Mouse (Mus musculus) left cerebral cortex, adult 2 months (tissue): ENCODE data around the gene Nxt1. TPM values are rescaled to one million over a fixed set of nuclear protein-coding genes. Genes with fewer than 3 reads are reported as not detected.

Experiments used
- DNase-seq, 2 experiments: peaks; one replicate each; pipeline ENCODE4 v3.0.0; 2021 to 2022; ENCODE audit warnings: low spot score in 2 of 2, mixed read lengths in 1 of 2; ENCODE audit errors: extremely low spot score in 1 of 2
- H3K27ac ChIP-seq: fragments of 200-600 bp; 2 replicates; pipeline ENCODE4 v1.8.1; 2022
- H3K4me3 ChIP-seq: fragments of 200-600 bp; 2 replicates; pipeline ENCODE4 v1.8.1; 2022
- CTCF ChIP-seq: fragments of 200-600 bp; IDR thresholded peaks from 2 replicates; pipeline ENCODE4 v1.8.1; 2022; ENCODE audit warnings: antibody characterized with exemption, mild to moderate bottlenecking, moderate library complexity
- intact Hi-C: fragments of 180-260 bp; cut with DNase I; formaldehyde crosslinking; loops from one replicate; pipeline ENCODE4 v1.15.1; 2025
- long read RNA-seq, 2 experiments: library from polyadenylated mRNA; stranded (forward); transcript quantifications; one replicate each; pipeline ENCODE4 v2.0.0; 2021; ENCODE audit warnings: borderline mapping rate in 2 of 2
- total RNA-seq, 2 experiments: library from RNA; stranded (reverse); gene quantifications; 2 replicates each; pipeline ENCODE4 v1.2.3; 2021

Gene Nxt1
- total RNA-seq = 10 to 100 TPM; 11.7 to 12.0 TPM
- long read RNA-seq, experiment 1, partial matches to known transcripts = 6 of 7 reads
- long read RNA-seq, experiment 1, other reads (novel, unspliced or antisense) = 0 of 7 reads
- long read RNA-seq, experiment 2, partial matches to known transcripts = 0 of 7 reads
- long read RNA-seq, experiment 2, other reads (novel, unspliced or antisense) = 4 of 7 reads

DNA sequence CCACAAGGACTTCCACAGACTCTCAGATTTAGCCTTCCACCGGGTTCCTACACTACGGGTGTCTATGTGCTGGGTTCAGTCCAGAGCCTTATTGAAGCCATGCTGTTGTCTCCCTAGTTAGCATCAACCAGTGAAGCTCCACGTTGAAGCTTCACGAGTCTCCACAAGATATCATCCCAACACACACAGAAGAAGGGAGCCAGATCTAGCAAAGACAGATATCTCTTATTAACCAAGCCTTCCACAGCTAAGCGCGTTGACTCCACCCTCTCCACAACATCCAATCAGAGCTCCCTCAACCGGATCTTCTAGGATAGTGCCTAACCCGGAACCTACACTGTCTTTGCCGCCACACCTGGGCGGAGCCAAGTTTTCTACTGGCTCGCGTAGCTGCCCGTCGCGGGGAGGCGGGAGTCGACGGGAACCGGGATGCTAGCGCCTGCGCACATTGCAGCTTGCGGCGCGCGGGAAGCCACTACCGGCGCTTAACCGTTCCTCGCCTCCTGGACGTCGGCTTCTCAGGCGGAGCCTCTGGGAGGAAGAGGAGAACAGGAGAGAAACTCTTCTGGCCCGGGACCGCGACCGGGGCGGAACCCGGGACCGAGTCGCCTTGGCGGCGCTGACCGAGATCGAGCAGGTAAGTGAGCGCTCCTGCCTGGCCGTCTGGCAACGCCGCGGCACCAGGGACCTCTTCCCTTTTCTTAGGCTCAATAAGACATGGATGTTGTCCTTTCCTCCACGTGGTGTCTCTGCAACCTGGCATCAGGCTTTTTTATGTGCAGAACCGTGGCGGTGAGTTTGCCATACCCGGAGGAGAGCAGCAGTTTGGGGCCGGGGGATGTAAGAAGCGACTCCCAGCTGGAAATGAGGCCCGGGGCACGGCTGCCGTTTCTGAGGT, at the start of gene Nxt1:
Gene Nxt1 (plus strand): TSS at position 403 of the 898 bp plus-strand sequence.
- H3K4me3 ChIP-seq = peak within 1 kb of the TSS; percentile 97
- intact Hi-C loops = no loop called here
- peak within 1 kb of the TSS; percentile 88 for H3K27ac ChIP-seq
- peak; percentile 99 for DNase-seq
- TF ChIP-seq CTCF = no peak

DNA sequence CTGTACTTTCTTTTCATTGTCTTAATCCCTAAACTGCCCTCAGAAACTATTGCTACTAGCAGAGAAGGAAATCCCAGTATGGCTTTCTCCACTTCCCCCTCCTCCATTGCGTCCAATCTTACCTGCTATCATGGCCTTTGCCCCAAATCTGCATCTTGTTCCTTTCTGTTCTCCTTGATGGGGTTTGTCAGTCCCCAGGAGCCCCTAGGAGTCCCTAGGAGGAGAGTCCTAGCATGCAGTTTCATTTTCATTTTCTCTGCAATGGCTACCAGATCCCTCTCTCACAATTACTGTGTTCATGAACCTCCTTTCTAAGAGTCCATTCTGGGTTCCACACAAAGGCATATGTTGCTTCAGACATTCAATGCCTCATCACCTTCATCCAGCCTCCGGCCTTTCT, 49.3 kb upstream of the Nxt1 start:
- intact Hi-C loops = no loop called here
- Histone ChIP-seq H3K4me3 (no peak overlapping the region), H3K27ac (no peak overlapping the region)
- no peak for DNase-seq
- no peak for TF ChIP-seq CTCF

DNA sequence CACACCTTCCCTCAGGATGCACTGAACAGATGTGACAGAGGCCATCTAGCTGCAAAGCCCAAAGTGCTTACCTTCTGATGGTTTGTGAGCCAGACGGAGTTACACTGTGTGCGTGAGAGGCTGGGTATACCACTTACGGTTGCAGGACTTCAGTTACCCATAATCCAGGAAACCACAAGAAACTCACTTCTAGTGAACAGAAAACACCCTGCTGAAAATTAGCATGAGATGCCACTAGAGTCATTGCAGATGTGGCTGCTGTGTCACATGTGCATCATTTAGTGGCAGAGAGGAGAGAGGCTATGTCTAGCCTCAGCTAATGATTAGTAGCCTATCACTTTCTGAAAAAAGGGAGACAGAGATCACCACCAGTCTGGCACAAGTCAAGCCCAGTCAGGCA, 47.9 kb upstream of the Nxt1 start:
- no peak for TF ChIP-seq CTCF

GRCm38 (mm10) chr2:148627011-148627471, 45.4 kb upstream of the Nxt1 start:
- DNase-seq = no peak
- peak overlapping the region; percentile 59 for H3K27ac ChIP-seq
- no peak for TF ChIP-seq CTCF
- H3K4me3 ChIP-seq = no peak overlapping the region
- intact Hi-C loops = no loop called here

More for the DNA sequence above, 47.9 kb upstream of the Nxt1 start:
- intact Hi-C loops = no loop called here
- H3K27ac ChIP-seq = no peak overlapping the region
- DNase-seq = no peak
- H3K4me3 ChIP-seq = no peak overlapping the region

DNA sequence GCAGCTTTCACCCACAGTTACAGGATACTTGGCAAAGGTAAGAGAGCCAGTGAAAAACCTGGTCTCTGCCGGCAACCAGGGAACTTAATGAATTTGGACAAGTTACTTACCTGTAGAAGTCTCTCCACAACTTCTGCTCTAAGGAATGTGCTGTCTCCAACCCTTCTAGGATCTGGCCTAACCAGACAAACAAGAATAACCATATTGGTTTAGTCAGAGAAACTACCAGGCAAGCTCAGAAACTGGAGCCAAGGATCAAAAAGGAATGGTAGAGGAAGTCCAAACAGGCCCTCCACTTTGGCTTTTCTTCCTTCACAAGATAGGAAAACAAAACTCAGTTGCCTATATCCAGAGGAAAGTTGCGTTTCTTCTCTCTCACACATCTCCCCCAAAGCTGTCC, 41.4 kb upstream of the Nxt1 start:
- Histone ChIP-seq H3K27ac (no peak overlapping the region), H3K4me3 (no peak overlapping the region)
- intact Hi-C loops = no loop called here
- no peak for TF ChIP-seq CTCF
- DNase-seq = no peak

DNA sequence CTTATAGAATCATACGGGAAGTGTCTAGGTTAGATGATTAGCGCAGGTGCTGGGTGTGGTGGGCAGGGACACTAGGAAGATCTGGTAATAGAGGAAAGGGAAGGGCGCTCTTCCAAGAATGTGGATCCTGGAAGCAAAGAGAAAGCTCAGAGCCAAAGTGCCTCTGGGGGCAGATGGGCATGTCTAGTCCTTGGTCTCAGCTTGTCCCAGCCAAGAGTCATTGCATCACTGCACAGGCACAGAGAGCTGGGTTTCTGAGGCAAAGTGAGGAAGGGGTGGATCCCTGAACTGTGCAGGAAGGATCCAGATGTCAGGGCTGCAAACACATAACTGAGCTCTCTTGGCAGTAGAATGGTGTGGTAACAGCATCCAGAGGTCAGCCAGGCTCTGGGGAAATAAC, 40.8 kb upstream of the Nxt1 start:
- intact Hi-C loops = no loop called here
- no peak for DNase-seq
- no peak for TF ChIP-seq CTCF

DNA sequence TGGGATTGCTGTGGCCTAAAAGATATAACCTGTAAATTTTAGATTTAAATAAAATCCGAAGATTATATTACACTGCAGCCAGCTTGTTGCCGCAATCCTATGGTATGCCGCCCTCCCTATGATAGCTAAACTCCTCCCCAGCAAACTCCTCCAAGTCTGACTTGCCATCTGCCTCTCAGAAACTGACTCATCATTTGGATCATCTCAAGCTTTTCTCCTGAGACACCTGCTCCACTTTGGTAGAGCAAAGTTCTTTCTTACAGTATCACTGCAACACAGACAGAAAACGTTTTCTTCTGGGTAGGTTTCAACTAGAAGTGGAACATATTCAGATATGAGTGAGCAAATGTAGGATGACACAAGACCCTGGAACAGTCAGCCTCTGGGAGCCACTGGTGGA, 37.9 kb upstream of the Nxt1 start:
- no peak for TF ChIP-seq CTCF
- intact Hi-C loops = loop anchor here (1.0 kb wide), 1 partner anchor 35 kb away; no protein-coding TSS in a partner anchor
- DNase-seq = peak in 1 of 2 experiments; percentile 19

More for the DNA sequence above, 40.8 kb upstream of the Nxt1 start:
- no peak overlapping the region for H3K27ac ChIP-seq
- no peak overlapping the region for H3K4me3 ChIP-seq

GRCm38 (mm10) chr2:148642610-148643370, 29.6 kb upstream of the Nxt1 start:
- intact Hi-C loops = no loop called here
- H3K4me3 ChIP-seq = no peak overlapping the region
- TF ChIP-seq CTCF = no peak
- no peak overlapping the region for H3K27ac ChIP-seq
- DNase-seq = no peak

More for the DNA sequence above, 37.9 kb upstream of the Nxt1 start:
- H3K27ac ChIP-seq = peak overlapping the region; percentile 75
- no peak overlapping the region for H3K4me3 ChIP-seq

- DNase-seq = no peak
- H3K27ac ChIP-seq = no peak overlapping the region; the same call in 1 of the 2 replicates
- intact Hi-C loops = no loop called here
- TF ChIP-seq CTCF = no peak
- no peak overlapping the region for H3K4me3 ChIP-seq
These were observed 27.9 kb upstream of the Nxt1 start for GRCm38 (mm10) chr2:148644421-148645000.

DNA sequence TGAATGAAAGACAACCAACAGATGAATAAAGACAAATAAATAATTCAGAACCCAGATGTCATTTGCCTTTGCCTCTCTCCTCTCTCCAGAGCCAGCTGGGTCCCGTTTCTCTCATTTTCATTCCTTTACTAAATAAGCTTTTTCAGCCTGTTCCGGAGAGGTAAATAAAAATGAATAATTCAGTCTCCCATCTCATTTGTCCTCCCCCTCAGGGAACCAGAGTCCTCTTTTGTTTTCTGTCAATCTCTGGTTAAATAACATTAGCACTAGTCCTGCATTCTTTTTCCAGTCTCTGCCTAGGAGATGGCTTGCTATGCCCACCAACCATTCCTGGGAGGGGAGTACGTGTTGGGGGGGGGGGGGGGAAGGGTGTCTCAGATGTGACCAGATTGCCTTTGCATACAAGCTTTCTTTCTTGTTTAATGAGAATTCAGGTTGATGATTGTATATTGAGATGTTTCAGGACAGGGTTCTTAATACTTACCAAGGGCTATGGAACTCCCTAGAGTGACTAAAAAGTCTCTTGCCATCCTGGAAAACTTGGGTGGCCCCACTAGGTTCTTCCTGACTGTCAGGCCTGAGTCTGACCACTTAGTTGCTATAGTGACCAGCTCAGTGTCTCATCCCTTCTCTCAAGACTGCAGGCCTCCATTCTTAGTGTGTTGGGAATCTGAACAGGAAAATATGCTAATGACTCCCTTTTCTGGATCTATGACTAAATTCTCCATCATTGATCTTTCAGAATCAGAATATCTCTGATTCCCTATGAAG, 21.6 kb upstream of the Nxt1 start:
- no peak for TF ChIP-seq CTCF
- Histone ChIP-seq H3K4me3 (no peak overlapping the region), H3K27ac (no peak overlapping the region)
- intact Hi-C loops = loop anchor here (10.0 kb wide), 1 partner anchor 846 kb away; no protein-coding TSS in a partner anchor
- DNase-seq = no peak

DNA sequence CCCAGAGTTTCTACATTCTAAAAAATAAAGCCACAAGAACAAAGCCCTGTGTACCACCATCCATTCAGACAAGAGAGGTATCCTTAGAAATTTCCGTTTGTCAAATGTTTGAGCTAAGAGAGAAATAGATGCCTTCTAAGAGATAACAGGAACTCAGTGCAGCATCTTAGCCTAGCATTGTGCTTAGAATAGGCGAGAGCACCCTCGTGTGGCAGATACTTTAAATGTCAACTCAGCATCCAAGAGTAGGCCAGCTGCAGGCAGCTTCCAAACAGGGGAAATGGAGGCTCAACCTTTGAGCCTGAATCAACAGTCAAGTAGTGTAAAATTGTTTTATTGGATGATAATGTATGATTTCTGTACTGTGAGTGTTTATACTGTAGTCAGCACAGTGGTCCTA, 17.4 kb upstream of the Nxt1 start:
- intact Hi-C loops = loop anchor here (1.0 to 10.0 kb wide), 5 partner anchors 56 to 850 kb away; partner anchors contain the start of gene Thbd
- peak; percentile 75 for TF ChIP-seq CTCF
- Histone ChIP-seq H3K4me3 (no peak overlapping the region), H3K27ac (no peak overlapping the region)
- peak; percentile 69 to 70 for DNase-seq
